Mouse (Mus musculus) limb, embryonic 14.5 days (tissue): ENCODE results near the gene Gns. TPM values are rescaled to one million over a fixed set of nuclear protein-coding genes. Genes with fewer than 3 reads are reported as not detected.

Experiments used
- ATAC-seq: fragments of 200-750 bp; cut with Nextera tagmentation; 2 replicates; pipeline ENCODE4 v1.8.0; 2017; ENCODE audit warnings: low read depth, moderate number of reproducible peaks, moderate TSS enrichment; ENCODE audit not compliant: low FRiP score
- DNase-seq: peaks from one replicate; pipeline ENCODE4 v3.0.0-alpha.2; 2015; ENCODE audit warnings: low spot score
- H3K27ac ChIP-seq: fragments of 300-500 bp; sonication (generic); replicated peaks from 2 replicates; pipeline ENCODE4 v1.5.1; 2014; ENCODE audit warnings: low read depth, mild to moderate bottlenecking, low read length, moderate library complexity, mixed read lengths
- H3K27me3 ChIP-seq: fragments of 300-500 bp; sonication (generic); 2 replicates; pipeline ENCODE4 v1.6.1; 2014; ENCODE audit warnings: low read length, mixed read lengths; ENCODE audit not compliant: control insufficient read depth, insufficient read depth
- H3K36me3 ChIP-seq: fragments of 300-500 bp; sonication (generic); 2 replicates; pipeline ENCODE4 v1.6.1; 2014; ENCODE audit warnings: mild to moderate bottlenecking, low read length, moderate library complexity, mixed read lengths; ENCODE audit not compliant: control insufficient read depth, insufficient read depth
- H3K4me1 ChIP-seq: fragments of 300-500 bp; sonication (generic); 2 replicates; pipeline ENCODE4 v1.6.1; 2014; ENCODE audit warnings: antibody characterized with exemption, low read length, mixed read lengths; ENCODE audit not compliant: control insufficient read depth, insufficient read depth
- H3K4me2 ChIP-seq: fragments of 300-500 bp; sonication (generic); replicated peaks from 2 replicates; pipeline ENCODE4 v1.6.1; 2014; ENCODE audit warnings: low read depth, mild to moderate bottlenecking, low read length, moderate library complexity; ENCODE audit not compliant: severe bottlenecking
- H3K4me3 ChIP-seq: fragments of 300-500 bp; sonication (generic); replicated peaks from 2 replicates; pipeline ENCODE4 v1.5.1; 2014; ENCODE audit warnings: low read length
- H3K9ac ChIP-seq: fragments of 300-500 bp; sonication (generic); 2 replicates; pipeline ENCODE4 v1.6.1; 2014; ENCODE audit warnings: mild to moderate bottlenecking, low read depth, low read length, moderate library complexity; ENCODE audit not compliant: severe bottlenecking
- H3K9me3 ChIP-seq: fragments of 300-500 bp; sonication (generic); 2 replicates; pipeline ENCODE4 v1.6.1; 2016; ENCODE audit warnings: low read length; ENCODE audit not compliant: control insufficient read depth
- POLR2A ChIP-seq: fragments of 200-500 bp; IDR thresholded peaks from 2 replicates; pipeline ENCODE4 v1.8.0; 2012; ENCODE audit warnings: inconsistent platforms, mild to moderate bottlenecking, moderate library complexity, borderline replicate concordance; ENCODE audit not compliant: insufficient read depth, insufficient read length; ENCODE audit errors: extremely low read depth
- WGBS: fragments of 180-500 bp; shearing (Covaris S2); extraction: QIAGEN DNeasy Blood & Tissue Kit; methylation state at CpG from one replicate; pipeline ENCODE4 v1.1.7; 2014; 5-methylcytosine and 5-hydroxymethylcytosine counted together
- polyA plus RNA-seq, 2 experiments: library from polyadenylated mRNA; depleted of rRNA in 1 of 2; stranded (reverse) in 1 of 2; unstranded in 1 of 2; fragments of >200 nt; fragmentation: Nextera tagmentation in 1 of 2; extraction: Ambion mirVana in 1 of 2; gene quantifications; 2 replicates each; pipeline versions ENCODE4 v1.2.1 to v1.2.3; 2012 to 2014

Gene Gns
- polyA plus RNA-seq, 2 experiments, result 41.6 to 62.0 TPM

DNA sequence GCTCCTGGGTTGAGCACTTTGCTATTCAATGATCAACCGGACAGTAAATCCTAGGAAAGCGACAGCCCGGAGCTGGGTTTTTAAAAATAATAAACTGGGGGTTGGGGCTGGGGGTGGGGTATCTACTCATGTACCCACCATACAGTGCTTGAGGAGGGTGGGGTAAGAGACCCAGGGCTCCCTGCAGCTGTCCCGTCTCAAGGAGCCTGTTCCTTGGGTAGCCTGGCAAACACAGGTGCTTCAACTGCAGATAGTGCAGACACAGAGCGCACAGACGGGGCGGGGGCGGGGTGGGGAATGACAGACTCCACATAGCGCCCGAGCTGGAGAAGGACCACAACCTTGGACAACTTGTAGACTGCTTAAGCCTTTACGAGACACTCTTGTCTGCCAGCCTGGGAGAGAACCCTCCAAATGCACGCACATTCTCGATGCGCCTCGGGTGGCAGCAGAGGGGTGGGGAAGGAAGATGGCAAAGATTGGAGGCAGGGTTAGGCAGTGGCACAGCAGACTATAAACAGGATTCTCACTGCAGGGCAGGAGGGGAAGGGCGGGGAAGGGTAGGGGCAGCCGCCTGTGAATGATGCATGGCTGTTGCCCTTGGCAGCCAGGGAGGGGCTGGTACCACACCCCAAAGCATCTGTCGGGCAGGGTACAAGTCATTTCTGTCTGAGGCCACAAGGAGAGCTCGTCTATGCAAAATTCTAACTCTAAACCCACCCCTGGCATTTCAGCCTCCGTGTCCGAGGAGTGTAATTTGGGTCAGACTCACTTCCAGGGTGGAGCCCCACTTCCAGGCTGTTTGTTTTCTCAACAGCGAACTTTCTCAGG is 55.0 kb downstream of the Gns start:
- ATAC-seq (peak; percentile 36), DNase-seq (peak; percentile 31)
- Histone ChIP-seq H3K27me3 (no peaks in the 10 kb centered on the region), H3K9ac (no peak overlapping the region), H3K4me1 (peaks cover 29% of the 10 kb centered on the region), H3K4me3 (no peak overlapping the region), H3K4me2 (no peak overlapping the region), H3K9me3 (no peaks in the 10 kb centered on the region), H3K27ac (no peak overlapping the region), H3K36me3 (peaks cover 24% of the 10 kb centered on the region)
- no peak for TF ChIP-seq POLR2A
- 47% methylated on average over 20 of the region's 22 CpGs for WGBS

DNA sequence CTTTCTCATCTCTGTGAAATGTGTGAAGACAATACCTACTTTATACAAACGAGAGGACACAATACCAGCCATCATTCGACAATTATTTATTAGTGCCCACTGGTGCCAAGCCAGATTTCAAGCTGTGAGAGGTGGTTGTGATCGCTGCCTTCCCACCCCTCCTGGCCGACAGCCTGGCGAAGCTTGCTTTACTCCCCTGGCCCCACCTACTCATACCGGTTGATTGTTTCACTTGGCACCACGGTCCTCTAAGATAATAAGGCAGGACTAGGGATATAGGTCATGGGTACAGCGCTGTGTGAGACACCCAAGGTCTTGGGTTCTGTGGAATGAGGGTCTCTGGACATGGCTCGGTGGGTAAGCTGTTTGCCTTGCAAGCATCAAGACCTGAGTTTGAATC is 56.1 kb downstream of the Gns start:
- WGBS, result 78% methylated on average over 9 of the region's 9 CpGs
- H3K27ac ChIP-seq, result no peak overlapping the region
- no peak for DNase-seq

GRCm38 (mm10) chr10:121421657-121422290 is 56.9 kb downstream of the Gns start:
- no peaks in the 10 kb centered on the region for H3K9me3 ChIP-seq
- no peaks in the 10 kb centered on the region for H3K27me3 ChIP-seq
- ATAC-seq (no peak), DNase-seq (no peak)
- no peak overlapping the region for H3K4me3 ChIP-seq
- no peak overlapping the region for H3K4me2 ChIP-seq
- H3K36me3 ChIP-seq, result peaks cover 6% of the 10 kb centered on the region
- no peak overlapping the region for H3K9ac ChIP-seq
- H3K27ac ChIP-seq, result no peak overlapping the region
- 82% methylated on average over 11 of the region's 11 CpGs for WGBS
- TF ChIP-seq POLR2A, result no peak
- H3K4me1 ChIP-seq, result peaks cover 40% of the 10 kb centered on the region

More for the DNA sequence above, 56.1 kb downstream of the Gns start:
- Histone ChIP-seq H3K9ac (no peak overlapping the region), H3K9me3 (no peaks in the 10 kb centered on the region), H3K27me3 (no peaks in the 10 kb centered on the region), H3K4me3 (no peak overlapping the region), H3K36me3 (peaks cover 13% of the 10 kb centered on the region), H3K4me1 (peaks cover 34% of the 10 kb centered on the region), H3K4me2 (no peak overlapping the region)
- no peak for TF ChIP-seq POLR2A
- ATAC-seq, result no peak

- TF ChIP-seq POLR2A, result no peak
- no peak overlapping the region for H3K9ac ChIP-seq
- no peak overlapping the region for H3K4me2 ChIP-seq
- H3K4me1 ChIP-seq, result peaks cover 44% of the 10 kb centered on the region
- no peaks in the 10 kb centered on the region for H3K9me3 ChIP-seq
- DNase-seq, result no peak
- H3K27me3 ChIP-seq, result no peaks in the 10 kb centered on the region
- no peak for ATAC-seq
- H3K4me3 ChIP-seq, result no peak overlapping the region
- H3K27ac ChIP-seq, result no peak overlapping the region
- 87% methylated on average over 6 of the region's 6 CpGs for WGBS
- peaks cover 6% of the 10 kb centered on the region for H3K36me3 ChIP-seq
These were observed 57.4 kb downstream of the Gns start for GRCm38 (mm10) chr10:121422294-121422693.

GRCm38 (mm10) chr10:121423541-121424349 is 58.9 kb downstream of the Gns start:
- ATAC-seq, result no peak
- Histone ChIP-seq H3K4me3 (no peak overlapping the region), H3K36me3 (peaks cover 4% of the 10 kb centered on the region), H3K27ac (no peak overlapping the region), H3K9ac (no peak overlapping the region), H3K4me1 (peaks cover 57% of the 10 kb centered on the region), H3K27me3 (no peaks in the 10 kb centered on the region), H3K9me3 (no peaks in the 10 kb centered on the region), H3K4me2 (no peak overlapping the region)
- DNase-seq, result no peak
- no peak for TF ChIP-seq POLR2A
- WGBS, result 79% methylated on average over 16 of the region's 16 CpGs
